Mouse (Mus musculus): ENCODE data around the gene Rev1.

DNA sequence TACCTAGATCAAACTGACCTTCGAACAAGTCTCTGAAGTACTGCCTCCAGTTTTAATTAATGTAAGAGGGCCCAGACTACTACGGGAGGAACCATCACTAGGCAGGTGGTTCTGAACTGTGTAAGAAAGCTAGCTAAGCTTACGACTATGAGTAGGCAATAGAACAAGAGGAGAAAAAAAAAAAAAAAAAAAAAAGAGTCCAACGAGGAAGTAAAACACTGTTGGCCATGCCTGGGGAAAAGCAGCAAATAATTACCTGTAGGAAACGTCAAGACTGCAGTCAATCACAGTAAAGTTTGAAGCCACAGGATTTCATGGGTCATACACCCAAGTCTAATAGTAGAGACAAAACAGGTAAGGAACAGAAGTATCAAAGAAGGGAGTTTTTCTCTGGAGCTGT lies 8.7 kb downstream of the Rev1 start:
- no peak for TF ChIP-seq MAFK (IDR thresholded peaks at IDR 0.05; ENCODE audit: insufficient read depth, low read depth, low read length)
- no peak for TF ChIP-seq HCFC1 (IDR thresholded peaks at IDR 0.05; ENCODE audit: borderline replicate concordance, insufficient read depth, low read length)

Measured in ES-E14 (cell line).